Mouse (Mus musculus) brain, embryonic 14.5 days (tissue): ENCODE measurements around the gene Lrig1.

Experiments used
- CTCF ChIP-seq: fragments of 200-500 bp; IDR thresholded peaks from 2 replicates; pipeline ENCODE4 v1.5.1; 2012; ENCODE audit warnings: inconsistent platforms, mild to moderate bottlenecking, moderate library complexity, borderline replicate concordance; ENCODE audit not compliant: insufficient read depth, insufficient read length; ENCODE audit errors: extremely low read depth
- POLR2A ChIP-seq: fragments of 200-500 bp; IDR thresholded peaks from 2 replicates; pipeline ENCODE4 v1.6.1; 2012; ENCODE audit warnings: mild to moderate bottlenecking, inconsistent platforms, borderline replicate concordance; ENCODE audit not compliant: poor library complexity, insufficient read depth, insufficient read length, severe bottlenecking; ENCODE audit errors: extremely low read depth

DNA sequence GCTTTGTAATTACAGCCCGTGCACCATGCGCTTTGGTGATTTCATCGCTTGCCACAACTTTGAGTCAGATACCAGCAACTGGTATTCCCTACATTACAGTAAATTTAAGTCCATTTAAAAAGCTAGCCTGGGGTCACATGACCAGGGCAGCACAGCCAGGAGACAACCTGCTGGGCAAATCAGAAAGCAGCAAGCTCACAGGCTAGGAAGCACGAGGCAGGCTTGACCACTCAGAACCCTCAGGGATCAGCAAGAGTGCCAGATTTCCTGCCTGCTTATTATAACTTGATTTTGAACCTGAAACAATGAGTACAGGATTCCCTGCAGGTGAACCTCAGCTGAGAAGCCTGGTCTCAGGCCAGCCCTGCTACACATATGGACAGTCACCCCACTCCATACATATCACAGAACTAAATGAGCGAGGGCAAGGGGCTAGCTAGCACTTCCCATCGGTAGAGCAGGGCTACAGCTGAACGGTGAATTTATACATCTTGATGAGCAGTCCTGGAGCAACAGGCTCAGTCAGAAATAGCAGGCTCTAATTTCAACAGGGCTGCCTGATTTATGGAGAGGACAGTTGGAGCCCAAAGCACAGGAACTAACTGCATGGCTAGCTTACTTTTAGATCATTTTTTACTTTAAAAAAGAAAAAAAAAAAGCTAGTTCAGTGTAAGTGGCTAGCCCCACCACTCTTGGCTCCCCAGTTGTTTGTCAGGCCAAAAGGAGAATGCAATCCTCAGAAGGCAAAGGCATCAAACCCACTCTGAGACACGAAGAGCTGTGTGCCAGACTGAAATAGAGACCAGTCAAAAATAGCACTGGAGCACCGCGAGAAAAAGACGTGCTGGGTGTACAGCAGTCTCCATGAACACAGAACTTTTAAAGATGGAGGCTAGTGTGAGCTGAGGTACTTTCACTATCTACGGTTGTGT lies 42.5 kb downstream of the Lrig1 start:
- TF ChIP-seq CTCF (no peak), POLR2A (no peak)
